Mouse (Mus musculus) layer of hippocampus, adult 11-12 months (tissue): Measurements from ENCODE around the gene Serpine3.
"Not testable (repeated sequence)": the region's sequence is repeated elsewhere in the genome, so short reads cannot be mapped to it uniquely, and the experiment has no call there.

Source experiments
- DNase-seq: peaks from one replicate; pipeline ENCODE4 v3.0.0; 2022; ENCODE audit warnings: low spot score

Serpine3 gene

DNA sequence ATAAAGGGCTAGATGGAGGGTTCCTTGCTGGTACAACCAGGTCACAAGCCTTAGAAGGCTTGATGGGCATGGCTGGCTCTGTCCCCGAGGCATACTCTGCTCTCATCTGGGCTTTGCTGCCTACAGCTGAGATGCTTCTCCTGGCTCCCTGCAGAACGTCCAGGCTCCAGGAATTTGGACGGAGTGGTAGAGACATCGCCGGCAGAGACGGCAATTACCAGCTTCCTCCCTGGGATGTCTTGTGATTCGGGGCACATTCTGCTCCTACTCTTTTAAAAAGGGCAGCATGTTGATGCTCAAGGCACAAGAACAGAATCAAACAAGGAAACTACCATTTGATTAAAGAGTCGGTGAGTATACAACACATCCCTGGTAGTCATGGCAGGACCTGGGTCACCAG is at the start of gene Serpine3:
Gene Serpine3 (plus strand): TSS at position 301 of the 400 bp plus-strand sequence.
- DNase-seq, result no peak

DNA sequence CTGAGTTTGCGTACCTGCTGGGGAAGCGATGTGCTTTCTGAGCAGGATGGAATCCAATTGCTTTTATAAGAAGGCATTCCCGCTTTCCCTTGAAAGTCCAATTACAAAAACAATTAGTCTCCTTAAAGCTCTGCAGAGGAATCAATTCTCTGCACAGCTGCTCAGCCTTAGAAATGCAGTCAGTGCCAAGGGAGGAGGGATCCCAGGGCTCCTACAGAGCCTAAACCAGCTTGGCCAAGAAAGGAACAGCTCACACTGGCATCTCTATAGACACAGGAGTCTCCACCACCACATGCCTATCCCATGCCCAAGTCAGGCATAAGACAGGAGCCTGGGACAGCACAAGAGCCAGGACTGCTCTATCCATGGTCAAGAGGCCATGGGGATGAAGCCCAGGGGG is 41.1 kb upstream of the Serpine3 start:
- DNase-seq, result peak; percentile 28

DNA sequence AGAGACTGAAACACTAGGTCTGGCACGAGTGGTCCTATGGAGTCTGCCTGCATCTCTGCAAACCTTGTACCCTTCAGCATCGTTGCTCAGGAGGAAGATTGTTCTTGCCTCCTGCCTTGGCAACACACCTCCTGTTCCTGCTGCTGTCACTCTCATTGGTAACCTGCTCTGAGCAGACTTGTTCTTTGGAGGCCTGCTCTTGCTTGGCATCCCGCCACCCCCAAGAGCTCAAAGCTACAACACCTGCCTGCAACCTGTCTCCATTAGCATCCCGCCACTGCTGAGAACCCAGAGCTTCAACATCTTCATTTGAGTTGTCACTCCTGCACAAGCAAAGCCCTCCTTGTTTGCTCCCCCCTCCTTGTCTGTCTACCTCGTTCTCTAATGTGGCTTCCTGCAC is 35.5 kb upstream of the Serpine3 start:
- no peak for DNase-seq

DNA sequence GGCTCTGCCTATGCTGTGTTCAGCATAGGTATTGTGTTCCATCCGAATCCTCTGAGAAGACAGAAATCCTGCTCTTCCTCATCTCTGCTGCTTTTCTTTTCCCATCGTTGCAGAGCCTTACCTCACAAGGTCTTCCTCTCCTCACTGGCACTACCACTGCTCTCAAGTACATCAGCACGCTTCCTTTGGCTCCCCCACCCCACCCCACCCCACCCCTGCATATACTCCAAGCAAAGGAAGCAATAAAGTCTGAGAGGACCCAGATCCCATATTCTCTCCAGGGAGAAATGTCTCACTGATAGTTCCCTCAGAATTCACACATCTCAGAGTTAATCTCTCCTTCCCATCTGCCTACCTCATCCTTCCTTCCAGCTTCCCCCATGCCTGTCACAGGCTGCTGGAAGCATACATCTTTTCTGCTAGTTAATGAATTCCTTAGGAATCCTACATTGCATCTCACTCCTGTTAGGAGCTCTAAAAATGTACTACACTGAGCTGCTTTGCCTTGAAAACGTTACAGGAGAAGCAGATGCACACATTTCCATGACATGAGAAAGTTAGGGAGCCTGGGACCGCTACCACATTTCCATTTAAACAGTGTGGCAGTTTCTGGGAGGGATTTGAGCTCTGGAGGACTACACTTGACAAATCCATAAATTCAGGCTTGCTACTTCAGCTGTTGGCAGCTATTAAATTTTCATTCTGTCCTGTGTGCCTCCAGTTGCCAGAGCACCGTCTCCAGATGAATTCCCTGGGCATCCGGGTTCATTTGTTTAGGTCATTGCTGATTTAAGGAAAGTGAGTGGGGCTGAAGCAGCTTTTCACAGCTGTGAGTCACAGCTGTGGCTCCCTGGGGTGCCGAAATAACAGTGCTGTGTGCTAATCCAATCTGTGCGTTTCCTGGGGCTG is 25.8 kb upstream of the Serpine3 start:
- no peak for DNase-seq

DNA sequence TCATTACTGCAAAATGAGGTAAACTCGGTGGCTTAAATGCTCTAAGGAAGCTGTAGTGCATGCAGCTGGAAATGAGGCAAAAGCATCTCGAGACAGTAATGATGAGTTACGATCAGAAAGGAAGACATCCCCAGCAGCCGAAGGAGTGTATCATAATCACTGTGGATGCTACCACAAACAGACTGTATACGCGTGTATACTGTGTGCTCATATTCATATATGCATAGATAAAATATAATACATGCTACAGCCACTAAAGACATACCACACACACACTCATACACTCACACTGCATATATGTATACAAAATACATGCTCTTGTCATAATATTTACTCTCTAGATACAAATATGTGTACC is 25.1 kb upstream of the Serpine3 start:
- no peak for DNase-seq

DNA sequence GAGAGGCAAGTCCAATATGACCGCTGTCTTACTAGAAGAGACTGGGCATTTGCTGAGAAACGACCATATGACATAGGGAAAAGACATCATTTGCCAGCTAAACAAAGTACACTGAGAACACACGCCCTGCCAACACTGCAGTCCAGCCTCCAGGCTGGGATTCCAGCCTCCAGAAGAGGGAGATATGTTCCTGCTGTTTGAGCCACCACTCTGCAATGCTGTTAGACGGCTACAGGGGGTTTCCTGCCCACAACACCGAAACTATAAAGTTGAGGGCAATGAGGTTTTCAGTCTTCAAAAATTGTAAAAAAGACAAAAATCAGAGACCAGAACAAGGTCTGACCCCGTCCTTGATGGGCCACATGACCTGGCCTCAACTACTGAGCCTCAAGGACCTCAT is 24.4 kb upstream of the Serpine3 start:
- DNase-seq, result no peak

DNA sequence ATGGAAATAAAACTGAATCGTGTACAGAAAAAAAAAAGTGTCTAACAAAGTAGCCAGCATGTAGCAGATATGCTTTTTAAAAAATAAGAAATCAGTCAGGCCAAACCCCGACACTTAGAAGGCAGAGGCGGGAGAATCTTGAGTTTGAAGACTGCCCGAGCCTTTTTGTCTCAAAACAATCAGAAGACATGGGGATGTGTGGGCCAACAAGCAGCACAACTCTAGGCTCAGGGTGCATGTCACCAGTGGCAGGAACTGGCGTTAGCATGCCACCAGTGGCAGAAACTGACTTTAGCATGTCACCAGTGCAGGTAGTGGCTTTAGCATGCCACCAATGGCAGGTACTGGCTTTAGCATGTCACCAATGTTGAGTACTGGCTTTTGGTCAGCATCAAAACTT is 23.9 kb upstream of the Serpine3 start:
- no peak for DNase-seq

DNA sequence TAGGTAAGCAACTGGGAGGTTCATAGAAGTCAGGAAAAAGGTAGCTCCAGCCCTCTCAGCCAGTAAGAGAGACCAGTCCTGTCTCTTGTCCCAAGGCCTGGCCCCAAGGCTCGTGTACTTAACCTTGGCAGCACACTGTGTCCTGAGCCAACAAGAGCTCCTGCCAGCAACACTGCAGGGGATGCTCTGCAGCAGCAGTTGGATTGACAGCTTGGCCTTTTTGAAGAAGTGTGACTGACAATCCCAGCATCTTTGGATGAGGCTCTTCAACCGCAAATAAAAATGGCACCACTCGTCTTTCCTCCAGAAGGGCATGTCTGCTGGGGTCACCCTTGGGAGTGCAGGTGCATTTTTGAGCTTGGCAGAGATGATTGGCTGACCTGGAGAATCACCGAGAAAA is 23.1 kb upstream of the Serpine3 start:
- no peak for DNase-seq

DNA sequence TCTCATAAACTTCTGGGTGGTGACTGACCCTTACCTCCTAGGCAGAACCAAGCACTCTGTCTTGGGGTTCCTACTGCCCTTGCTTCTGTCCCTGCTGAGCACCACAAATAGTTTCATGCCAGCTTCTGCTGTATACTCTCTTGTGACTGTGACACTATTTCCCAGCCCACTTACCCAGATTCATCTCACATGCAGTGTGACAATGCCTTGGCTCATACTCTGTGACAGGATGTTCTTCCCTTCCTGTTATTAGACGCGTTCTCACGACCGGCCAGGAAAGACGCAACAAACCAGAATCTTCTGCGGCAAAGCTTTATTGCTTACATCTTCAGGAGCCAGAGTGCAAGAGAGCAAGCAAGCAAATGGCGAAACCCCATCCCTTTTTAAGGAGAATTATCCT is 21.1 kb upstream of the Serpine3 start:
- DNase-seq, result not testable (repeated sequence)

DNA sequence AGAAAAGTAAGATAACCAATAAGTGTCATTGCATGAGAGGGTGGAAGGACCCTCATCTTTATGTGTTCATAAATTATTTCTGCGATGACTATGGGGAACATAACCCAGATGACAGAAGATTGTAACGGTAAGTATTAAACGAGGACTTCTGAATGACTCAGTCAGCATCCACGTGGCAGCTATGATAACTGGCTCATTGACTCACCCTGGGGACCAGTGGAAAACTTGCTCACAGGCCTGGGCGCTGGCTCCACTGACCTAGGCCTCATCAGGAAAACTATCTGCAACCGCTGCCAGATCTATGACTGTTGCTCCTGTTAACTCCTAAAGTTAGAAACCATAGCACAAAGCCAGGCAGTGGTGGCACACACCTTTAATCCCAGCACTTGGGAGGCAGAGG is 15.1 kb upstream of the Serpine3 start:
- no peak for DNase-seq

DNA sequence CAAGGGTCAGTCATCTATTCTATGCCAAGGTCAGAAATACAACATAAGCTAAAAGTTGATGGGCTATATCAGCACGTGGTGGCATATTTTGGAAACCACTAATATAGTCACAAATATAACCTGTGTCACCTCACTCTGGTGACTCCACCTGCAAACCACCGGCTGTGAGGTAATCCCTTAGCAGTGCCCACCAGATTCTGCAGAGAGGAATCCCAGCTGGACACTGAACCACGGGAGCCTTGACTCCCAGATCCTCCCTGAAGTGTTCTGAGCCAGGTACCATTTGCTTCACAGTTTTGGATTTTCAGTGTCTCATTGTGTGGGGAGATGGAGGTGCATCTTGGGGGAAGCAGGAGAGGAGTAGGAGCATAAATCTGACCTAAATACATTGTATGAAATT is 13.1 kb upstream of the Serpine3 start:
- DNase-seq, result no peak

DNA sequence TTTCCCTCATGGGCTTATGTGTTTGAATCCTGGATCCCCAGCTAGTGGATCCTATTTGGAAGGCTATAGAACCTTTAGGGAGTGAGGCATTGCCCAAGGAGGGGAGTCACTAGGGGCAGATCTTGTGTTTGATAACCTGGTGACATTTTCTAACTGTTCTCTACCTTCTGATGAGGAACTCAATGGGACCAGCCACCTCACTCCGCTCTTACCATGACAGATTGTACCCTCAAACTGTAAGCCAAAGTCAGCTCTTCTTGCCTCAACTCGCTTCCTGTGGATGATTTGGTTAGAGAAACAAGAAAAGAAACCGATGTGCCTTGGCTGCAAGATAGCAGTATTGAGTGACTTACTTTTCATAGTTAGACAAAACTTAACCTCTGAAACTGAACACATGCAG is 11.7 kb upstream of the Serpine3 start:
- DNase-seq, result no peak

DNA sequence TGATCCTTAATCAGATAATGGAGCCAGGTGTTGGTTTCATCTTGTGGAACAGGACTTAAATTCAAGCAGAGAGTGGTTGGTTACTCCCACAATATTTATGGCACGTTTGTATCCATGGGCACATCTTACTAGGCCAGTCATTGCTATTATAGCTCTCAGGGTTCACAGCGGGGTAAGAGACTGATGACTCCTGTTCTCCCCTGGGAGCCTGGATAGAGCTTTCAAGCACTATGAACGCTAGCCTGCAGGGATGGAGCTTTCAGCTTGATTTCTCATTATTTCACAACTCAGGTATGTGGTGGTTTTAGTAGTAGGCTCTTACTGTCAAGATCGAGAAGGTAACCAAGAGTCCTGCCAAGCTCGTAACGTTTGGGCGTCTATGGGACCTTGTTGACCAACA is 7.5 kb upstream of the Serpine3 start:
- no peak for DNase-seq

DNA sequence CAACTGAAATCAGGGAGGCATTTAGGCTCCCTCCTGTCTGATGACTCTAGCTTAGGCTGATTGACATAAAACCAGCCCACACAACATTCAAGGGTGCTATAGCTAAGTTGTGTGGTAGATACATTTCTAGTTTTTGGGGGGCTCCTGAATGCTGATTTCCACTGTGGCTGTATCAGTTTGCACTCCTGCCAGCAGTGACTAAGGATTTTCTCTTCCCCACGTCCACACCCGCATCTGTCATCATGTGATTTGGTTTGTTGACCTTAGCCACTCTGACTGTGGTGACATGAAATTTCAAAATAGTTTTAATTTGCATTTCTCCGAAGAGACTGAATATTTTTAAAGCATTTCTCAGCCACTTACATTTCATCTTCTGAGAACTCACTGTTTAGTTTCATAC is 6.0 kb upstream of the Serpine3 start:
- DNase-seq, result no peak

DNA sequence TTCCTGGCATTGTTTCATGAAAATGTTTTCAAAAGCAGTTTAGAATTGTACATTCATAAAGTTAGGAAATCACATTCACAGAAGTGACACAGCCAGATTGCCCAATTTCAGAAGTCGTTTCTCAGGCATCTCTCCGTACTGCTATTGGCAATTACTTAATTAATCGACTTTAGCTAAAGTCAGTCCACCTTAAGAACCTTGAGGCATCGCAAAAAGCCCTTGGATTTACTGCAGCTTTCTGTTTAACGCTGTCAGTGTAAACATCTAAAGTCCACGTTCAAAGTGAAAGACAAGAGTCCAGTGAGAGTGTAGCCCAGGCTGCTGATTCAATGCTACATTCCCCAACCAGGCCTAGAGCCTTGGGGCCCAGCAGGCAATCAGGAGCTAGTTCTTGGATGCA is 1.1 kb upstream of the Serpine3 start:
- DNase-seq, result no peak

DNA sequence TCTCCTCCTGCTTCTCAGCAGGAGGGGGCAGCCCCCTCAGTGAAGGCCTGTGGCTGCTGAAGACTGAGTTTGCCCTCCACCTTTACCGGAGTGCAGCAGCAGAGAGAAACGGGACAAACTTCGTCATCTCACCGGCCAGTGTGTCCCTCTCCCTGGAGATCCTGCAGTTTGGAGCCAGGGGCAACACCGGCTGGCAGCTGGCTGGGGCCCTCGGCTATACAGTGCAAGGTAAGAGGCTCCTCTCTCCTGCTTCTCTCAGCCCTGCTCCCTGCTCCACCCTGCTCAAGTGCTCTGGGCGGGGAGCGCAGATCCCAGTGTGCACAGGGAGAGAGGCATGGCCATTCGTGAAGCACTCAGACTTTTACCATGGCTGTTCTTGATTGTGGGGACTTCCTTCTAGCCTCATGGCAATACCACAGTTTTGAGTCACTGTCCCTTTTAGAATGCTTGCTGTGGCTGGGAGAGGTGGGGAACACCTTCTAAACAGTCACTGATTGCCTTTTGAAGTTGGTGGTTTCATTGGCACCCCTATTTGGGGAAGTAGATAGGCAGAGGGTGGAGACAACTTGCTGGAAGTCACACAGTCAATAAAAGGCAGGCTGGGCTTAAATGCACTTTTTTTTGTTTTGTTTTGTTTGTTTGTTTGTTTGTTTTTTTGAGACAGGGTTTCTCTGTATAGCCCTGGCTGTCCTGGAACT is 1.7 kb downstream of the Serpine3 start:
- no peak for DNase-seq

DNA sequence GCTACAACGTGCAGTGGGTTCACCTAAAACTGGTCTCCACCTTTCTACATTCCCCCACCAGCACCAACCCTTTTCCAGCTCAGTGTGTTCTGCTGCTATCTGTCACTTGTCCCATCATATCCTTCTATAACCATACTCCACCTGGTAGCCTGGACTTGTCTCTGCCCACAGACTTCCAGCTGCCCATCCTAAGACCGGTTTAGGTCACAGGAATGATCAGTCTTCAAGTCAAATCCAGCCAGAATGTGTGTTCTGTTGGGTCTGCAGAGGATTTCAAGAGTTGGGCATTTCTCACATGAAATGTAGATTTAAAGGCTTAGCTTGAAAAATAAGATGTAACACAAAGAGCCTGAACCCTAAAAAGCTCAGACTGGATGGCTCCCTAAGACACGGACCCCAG is 10.2 kb downstream of the Serpine3 start:
- no peak for DNase-seq

DNA sequence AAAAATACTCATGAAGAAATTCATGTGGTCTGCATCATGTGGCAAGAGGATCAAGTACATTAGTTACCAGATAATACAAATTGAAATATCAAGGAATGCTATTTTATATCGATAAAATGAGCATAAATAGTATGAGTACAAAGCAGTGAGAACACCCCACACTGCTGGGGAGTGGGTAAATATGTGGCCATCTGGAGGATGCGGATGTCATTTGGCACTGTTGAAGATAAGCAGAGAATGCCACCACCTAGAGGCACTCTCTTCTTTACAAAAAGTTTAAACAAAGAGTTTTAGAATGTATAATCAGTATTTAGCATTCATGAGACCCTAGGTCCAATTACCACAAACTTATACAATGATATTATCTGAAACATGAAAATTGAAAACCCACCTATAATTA is 54.7 kb downstream of the Serpine3 start:
- DNase-seq, result peak; percentile 11

DNA sequence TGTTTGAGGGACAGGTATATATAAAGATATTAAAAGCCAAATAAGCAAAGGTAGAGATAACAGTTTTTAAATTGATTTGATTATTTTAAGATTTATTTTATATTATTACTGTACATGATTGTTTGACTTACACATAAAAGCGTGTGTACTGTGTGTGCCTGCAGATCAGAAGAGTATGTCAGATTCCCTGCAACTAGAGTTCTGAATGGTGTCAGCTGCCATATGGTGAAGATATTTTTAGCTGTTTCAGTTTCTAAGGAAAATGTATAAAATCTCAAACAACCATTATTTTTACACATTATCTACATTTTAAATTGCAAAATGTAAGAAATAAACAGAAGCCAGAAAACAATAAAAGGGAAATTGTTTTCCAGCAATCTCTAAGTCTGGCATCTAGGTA is 58.2 kb downstream of the Serpine3 start:
- no peak for DNase-seq

DNA sequence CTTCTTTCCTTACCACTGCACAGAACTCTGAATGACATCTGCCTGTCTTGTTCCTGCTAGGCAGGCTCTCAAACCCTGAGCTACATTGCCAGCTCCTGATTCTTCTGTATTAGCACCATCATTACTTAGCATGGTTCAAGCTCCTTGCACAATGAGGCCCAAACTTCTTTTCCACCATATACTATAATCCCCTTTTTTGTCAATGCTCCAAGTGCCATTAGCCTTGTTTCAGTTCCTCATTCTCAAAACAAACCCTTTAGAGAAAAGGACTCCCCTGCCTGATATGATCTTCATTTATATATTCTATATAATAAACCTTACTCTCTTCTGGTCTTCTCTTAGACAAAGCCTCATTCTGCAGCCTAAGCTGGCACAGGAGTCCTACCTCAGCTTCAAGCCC is 61.1 kb downstream of the Serpine3 start:
- DNase-seq, result no peak

DNA sequence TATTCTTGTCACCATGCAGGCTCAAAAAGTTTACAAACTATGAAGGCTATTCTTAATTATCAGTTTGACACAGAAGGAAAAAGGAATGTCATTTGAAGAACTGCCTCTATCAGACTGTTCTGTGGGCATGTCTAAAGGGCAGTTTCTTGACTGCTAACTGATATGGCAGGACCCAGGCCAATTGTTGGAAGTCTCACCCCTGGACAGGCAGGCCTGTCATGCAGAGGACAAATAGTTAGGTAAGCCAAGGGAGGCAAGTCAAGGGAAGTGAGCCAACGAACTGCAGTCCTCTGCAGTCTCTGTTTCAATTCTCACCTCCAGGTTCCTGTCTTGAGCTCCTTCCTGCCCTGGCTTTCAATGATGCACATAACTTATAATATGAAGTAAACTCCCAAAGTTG is 68.4 kb downstream of the Serpine3 start:
- no peak for DNase-seq

DNA sequence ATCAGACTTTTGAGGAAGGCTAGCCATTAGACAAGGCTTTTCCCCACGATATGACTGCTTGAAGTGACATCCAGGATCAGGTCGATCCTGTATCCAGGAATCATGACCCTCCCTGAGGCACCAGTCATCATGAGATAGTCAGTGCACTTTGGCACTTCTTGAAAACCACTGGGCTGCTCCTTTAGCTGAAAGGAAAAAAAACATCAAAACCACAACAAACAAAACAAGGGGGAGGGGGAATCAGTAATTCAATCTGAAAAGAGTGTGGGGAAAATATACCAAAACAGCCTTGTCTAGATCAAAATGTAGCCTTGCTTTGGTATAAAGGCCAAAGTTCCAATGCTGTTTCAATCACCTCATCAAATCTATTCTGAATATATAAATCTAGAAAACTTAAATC is 70.2 kb downstream of the Serpine3 start:
- DNase-seq, result no peak

DNA sequence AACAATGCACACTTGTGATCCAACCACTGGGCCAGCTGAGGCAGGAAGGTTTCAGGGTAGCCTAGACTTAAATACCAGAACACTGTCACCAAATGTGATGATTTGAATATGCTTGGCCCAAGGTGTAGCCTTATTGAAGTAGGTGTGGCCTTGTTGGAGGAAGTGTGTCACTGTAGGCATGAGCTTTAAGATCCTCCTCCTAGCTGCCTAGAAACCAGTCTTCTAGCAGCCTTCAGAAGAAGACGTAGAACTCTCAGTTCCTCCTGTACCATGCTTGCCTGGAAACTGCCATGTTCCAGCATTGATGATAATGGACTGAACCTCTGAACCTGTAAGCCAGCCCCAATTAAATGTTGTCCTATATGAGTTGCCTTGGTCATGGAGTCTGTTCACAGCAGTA is 72.2 kb downstream of the Serpine3 start:
- DNase-seq, result no peak
